Mouse (Mus musculus): ENCODE measurements around the gene Ubl7.
"Not testable (repeated sequence)": the region's sequence is repeated elsewhere in the genome, so short reads cannot be mapped to it uniquely, and the experiment has no call there.

The Ubl7 gene

DNA sequence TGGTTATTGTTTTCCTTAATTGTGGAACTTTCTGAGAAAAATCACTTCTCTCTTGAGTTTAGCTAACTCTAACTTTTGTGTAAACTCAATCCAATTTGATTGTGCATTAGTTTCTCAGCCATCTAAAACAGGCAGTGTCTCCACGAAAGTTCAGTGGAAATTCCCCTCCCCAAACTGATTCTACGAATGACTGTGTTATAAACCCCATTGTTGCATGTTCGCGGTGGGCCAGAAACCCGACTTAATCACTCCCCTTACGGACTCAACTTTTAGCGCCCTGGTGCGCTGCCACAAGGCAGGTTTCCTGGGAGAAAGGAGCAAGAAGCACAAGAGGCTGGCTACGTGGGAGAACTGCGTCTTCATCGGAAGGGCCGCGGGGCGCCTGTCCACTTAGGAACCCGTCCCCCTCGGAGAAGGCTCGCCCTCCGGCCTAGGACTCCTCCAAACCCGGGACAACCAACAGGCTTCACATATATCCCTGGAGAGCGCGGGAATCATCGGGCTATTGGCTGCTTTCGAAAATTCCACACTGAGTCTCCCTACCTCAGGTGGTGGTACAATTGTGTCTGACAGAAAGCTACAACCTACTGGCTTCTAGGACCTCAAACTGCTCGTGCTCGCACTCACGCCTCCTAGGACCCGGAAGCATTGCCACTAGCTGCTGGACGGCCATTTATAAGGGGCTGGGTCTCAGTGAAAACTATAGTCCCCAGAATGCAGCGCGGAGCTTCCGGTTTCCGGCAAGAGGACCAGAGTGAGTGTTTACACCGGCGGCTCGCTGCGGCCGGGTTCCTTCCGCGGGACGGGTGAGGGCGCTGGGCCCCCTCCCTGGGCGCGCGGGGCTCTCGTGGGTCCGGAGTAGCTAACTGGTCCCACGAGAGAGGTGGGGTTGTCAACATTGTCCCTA, at the start of gene Ubl7:
TSS of gene Ubl7 (plus strand) at position 726 of the 907 bp plus-strand sequence.
- peak; percentile 96 for DNase-seq (ENCODE audit: low read depth, low spot score)

- peak; percentile 75 for DNase-seq (ENCODE audit: low read depth, low spot score)
These were observed 48.8 kb upstream of the Ubl7 start for GRCm38 (mm10) chr9:57861951-57862471.

- no peak for DNase-seq (ENCODE audit: low read depth, low spot score)
These were observed 46.4 kb upstream of the Ubl7 start for GRCm38 (mm10) chr9:57864336-57864735.

GRCm38 (mm10) chr9:57866530-57866929, 44.2 kb upstream of the Ubl7 start:
- no peak for DNase-seq (ENCODE audit: low read depth, low spot score)

GRCm38 (mm10) chr9:57867236-57867635, 43.5 kb upstream of the Ubl7 start:
- no peak for DNase-seq (ENCODE audit: low read depth, low spot score)

DNA sequence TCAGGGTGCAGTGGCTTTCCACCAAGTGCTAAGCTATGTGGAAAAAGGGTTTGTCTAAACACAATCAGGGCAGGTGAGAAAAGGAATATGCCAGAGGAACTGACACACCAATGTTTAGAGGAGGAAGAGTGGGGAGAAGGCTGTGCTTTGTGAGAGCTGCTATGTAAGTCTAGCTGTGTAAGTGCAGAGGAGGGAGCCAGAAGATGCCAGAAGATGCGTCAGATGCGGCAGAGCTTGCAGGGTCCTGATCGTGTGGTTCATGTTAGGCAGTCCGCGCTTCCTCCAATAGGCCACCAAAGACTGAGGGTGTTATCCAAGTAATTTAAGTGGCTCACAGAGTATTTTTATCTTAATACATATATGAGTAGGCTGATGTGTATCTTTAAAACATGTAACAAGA, 42.9 kb upstream of the Ubl7 start:
- DNase-seq (ENCODE audit: low read depth, low spot score), result no peak

- no peak for DNase-seq (ENCODE audit: low read depth, low spot score)
These were observed 42.0 kb upstream of the Ubl7 start for GRCm38 (mm10) chr9:57868767-57869166.

- DNase-seq (ENCODE audit: low read depth, low spot score), result no peak
These were observed 40.4 kb upstream of the Ubl7 start for GRCm38 (mm10) chr9:57870273-57870816.

GRCm38 (mm10) chr9:57874134-57874533, 36.6 kb upstream of the Ubl7 start:
- DNase-seq (ENCODE audit: low read depth, low spot score), result no peak

- DNase-seq (ENCODE audit: low read depth, low spot score), result no peak
These were observed 35.8 kb upstream of the Ubl7 start for GRCm38 (mm10) chr9:57874994-57875393.

- no peak for DNase-seq (ENCODE audit: low read depth, low spot score)
These were observed 31.6 kb upstream of the Ubl7 start for GRCm38 (mm10) chr9:57879213-57879612.

DNA sequence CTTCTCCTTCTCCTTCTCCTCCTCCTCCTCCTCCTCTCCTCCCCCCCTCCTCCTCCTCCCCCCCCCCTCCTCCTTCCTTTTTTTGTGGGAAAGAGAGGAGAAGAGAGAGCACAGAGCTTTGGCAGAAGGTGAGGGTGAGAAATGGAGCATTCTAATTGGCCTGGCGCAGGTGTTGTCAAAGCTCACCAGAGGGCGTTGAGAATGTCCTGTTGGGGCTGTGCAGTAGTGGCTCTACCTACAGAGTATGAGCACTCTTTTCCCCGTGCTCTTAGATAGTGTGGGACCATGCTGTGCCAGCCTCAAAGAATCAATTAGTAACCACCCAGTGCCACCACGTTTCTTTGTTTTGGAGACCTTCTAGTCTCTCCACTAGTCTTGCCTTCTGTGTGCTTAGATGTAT, 30.5 kb upstream of the Ubl7 start:
- no peak for DNase-seq (ENCODE audit: low read depth, low spot score)

DNA sequence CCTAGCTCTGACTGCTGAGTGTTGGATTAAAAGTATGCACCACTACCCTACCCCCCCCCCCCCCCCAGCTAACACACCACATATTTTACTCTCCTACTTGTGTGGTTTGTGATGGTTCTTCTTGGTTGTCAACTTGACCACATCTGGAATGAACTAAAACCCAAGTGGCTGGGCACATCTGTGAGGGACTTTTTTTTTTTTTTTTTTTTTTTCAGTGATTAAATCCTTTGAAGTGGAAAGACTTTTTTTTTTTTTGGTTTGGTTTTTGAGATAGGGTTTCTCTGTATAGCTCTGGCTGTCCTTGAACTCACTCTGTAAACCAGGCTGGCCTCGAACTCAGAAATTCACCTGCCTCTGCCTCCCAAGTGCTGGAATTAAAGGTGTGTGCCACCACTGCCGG, 29.0 kb upstream of the Ubl7 start:
- not testable (repeated sequence) for DNase-seq (ENCODE audit: low read depth, low spot score)

- no peak for DNase-seq (ENCODE audit: low read depth, low spot score)
These were observed 27.4 kb upstream of the Ubl7 start for GRCm38 (mm10) chr9:57883413-57883812.

DNA sequence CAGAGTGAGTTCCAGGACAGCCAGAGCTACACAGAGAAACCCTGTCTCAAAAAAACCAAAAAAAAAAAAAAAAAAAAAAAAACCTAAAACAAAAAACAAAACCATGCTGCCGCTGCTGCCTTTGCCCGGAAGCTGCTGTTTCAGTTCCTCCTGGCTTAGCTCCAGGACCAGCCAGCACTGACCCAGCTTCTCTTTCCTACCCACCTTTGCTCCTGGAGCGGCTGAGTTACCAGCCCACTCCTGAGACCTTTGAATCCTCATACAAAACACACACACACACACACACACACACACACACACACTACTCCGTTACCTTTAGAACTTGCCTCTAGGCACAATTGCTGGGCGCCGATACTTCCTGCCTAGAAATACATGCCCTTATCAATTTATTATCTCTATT, 22.7 kb upstream of the Ubl7 start:
- DNase-seq (ENCODE audit: low read depth, low spot score), result peak; percentile 83

GRCm38 (mm10) chr9:57900478-57900877, 10.3 kb upstream of the Ubl7 start:
- no peak for DNase-seq (ENCODE audit: low read depth, low spot score)

GRCm38 (mm10) chr9:57901197-57901596, 9.6 kb upstream of the Ubl7 start:
- no peak for DNase-seq (ENCODE audit: low read depth, low spot score)

- no peak for DNase-seq (ENCODE audit: low read depth, low spot score)
These were observed 9.2 kb upstream of the Ubl7 start for GRCm38 (mm10) chr9:57901601-57902000.

DNA sequence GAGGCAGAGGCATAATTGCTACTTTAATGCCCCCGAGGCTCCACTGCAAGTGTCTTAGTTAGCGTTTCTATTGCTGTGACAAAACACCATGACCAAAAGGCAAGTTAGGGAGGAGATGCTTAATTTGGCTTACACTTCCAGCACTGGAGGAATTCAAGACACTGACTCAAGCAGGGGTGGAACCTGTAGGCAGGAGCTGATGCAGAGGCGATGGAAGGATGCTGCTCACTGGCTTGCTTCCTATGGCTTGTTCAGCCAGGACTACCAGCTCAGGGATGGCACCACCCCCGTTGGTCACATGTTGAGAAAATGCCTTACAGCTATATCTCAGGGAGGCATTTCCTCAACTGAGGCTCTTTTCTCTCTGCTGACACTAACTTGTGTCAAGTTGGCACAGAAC, 8.6 kb upstream of the Ubl7 start:
- DNase-seq (ENCODE audit: low read depth, low spot score), result no peak

- DNase-seq (ENCODE audit: low read depth, low spot score), result no peak
These were observed 7.1 kb upstream of the Ubl7 start for GRCm38 (mm10) chr9:57903589-57904249.

- DNase-seq (ENCODE audit: low read depth, low spot score), result no peak
These were observed 6.5 kb upstream of the Ubl7 start for GRCm38 (mm10) chr9:57904250-57904644.

DNA sequence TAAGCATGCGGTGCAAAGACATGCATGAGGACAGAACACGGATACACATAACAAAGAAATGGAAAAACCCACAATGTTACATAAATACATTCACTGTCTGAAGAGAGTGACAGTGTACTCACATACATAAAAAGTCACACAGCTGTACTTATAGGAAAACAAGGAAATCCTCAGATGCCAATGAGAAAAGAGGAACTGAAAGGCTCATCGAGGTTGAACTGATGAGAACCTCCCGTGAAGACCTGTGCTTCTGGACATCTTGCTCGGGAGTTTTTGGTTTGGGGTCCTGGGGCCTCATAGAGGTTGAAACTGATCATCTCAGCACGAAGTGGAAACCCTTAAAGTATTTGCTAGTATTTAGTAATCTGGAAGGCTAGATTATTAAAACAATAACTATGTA, 3.6 kb upstream of the Ubl7 start:
- DNase-seq (ENCODE audit: low read depth, low spot score), result peak; percentile 74
